30 mouse cellular contexts compared by ENCODE assay signal in genomic region chr1:34244678-34245077, GRCm38 (mm10).
DNase-seq lines count a peak whose midpoint lies in the region; ATAC-seq and TF ChIP-seq lines count a peak whose summit lies in the region.
"Had no signal": no experiment of that assay in that cellular context is flagged by ENCODE, and none has a peak within 500 bp of the region (broad histone marks: within the 10 kb centered on the region; RNA-seq: fewer than 3 reads in every experiment).

No protein-coding gene starts in this region.

- peaks cover 12% of the 10 kb centered on the region; the same call in 1 of the 2 replicates for H3K4me1 ChIP-seq in heart, embryonic 12.5 days (replicated peaks)
- H3K4me1 ChIP-seq in heart, embryonic 15.5 days (replicated peaks): peaks cover 19% of the 10 kb centered on the region
- H3K4me1 ChIP-seq: hindbrain, embryonic 13.5 days; limb, embryonic 10.5 days; limb, embryonic 15.5 days; liver, embryonic 13.5 days; megakaryocyte, embryonic 14.5 days; midbrain, embryonic 12.5 days; neural tube, embryonic 12.5 days had no signal

- no peak for DNase-seq in gastrocnemius, adult 2 months
- no peak for DNase-seq in gastrocnemius, postnatal 14 days
- no peak for DNase-seq in heart, postnatal 36 days
- DNase-seq in kidney, adult 9 months: peak; percentile 19
- DNase-seq in kidney, postnatal 4 days: no peak
- DNase-seq in adrenal gland, postnatal 36 days: no peak
- DNase-seq: adrenal gland, postnatal 14 days; cerebellum, adult 18-20 months; cerebellum, postnatal 14 days; layer of hippocampus, adult 9-11 months; liver, embryonic 13.5 days; lung, adult 18-20 months; lung, postnatal 4 days; right cerebral cortex, adult 18-20 months; spleen, adult 18-20 months; thymus, postnatal 25 days had no signal

- intact Hi-C loops in gastrocnemius, adult 2 months (cut with DNase I): no loop called here
- intact Hi-C loops in gastrocnemius, postnatal 14 days (cut with DNase I; ENCODE audit: low total_unique reads): no loop called here
- intact Hi-C loops in heart, postnatal 36 days (cut with DNase I): no loop called here

- H3K9ac ChIP-seq in heart, embryonic 12.5 days: no peak overlapping the region
- H3K9ac ChIP-seq in heart, embryonic 15.5 days: no peak overlapping the region
- H3K9ac ChIP-seq: hindbrain, embryonic 13.5 days; limb, embryonic 15.5 days; liver, embryonic 13.5 days; midbrain, embryonic 12.5 days; neural tube, embryonic 12.5 days had no signal

- 66% methylated on average over 10 of the region's 10 CpGs for WGBS in heart, embryonic 12.5 days
- 58% methylated on average over 10 of the region's 10 CpGs for WGBS in heart, embryonic 15.5 days

- no peak for ATAC-seq in heart, embryonic 12.5 days (ENCODE audit: insufficient number of reproducible peaks, low FRiP score)
- no peak for ATAC-seq in heart, embryonic 15.5 days (replicated peaks; ENCODE audit: insufficient number of reproducible peaks, insufficient read depth, low FRiP score, low read depth)
- ATAC-seq: forebrain, embryonic 16.5 days; intestine, embryonic 16.5 days; lung, postnatal 0 days had no signal

- H3K4me2 ChIP-seq in heart, embryonic 12.5 days: no peak overlapping the region
- no peak overlapping the region for H3K4me2 ChIP-seq in heart, embryonic 15.5 days
- H3K4me2 ChIP-seq: hindbrain, embryonic 13.5 days; limb, embryonic 15.5 days; liver, embryonic 13.5 days; midbrain, embryonic 12.5 days; neural tube, embryonic 12.5 days had no signal

- H3K36me3 ChIP-seq in heart, embryonic 12.5 days: peaks cover 61% of the 10 kb centered on the region
- H3K36me3 ChIP-seq in heart, embryonic 15.5 days: peaks cover 31% of the 10 kb centered on the region; the same call in 1 of the 2 replicates
- H3K36me3 ChIP-seq: limb, embryonic 10.5 days had no signal

- H3K27me3 ChIP-seq in heart, embryonic 12.5 days (replicated peaks): no peaks in the 10 kb centered on the region
- no peaks in the 10 kb centered on the region for H3K27me3 ChIP-seq in heart, embryonic 15.5 days
- H3K27me3 ChIP-seq: CH12.LX; hindbrain, embryonic 13.5 days; limb, embryonic 15.5 days; liver, embryonic 13.5 days; megakaryocyte, embryonic 14.5 days; midbrain, embryonic 12.5 days; neural tube, embryonic 12.5 days had no signal

- H3K27ac ChIP-seq in gastrocnemius, adult 2 months: peak overlapping the region; percentile 84
- H3K27ac ChIP-seq in heart, embryonic 12.5 days (ENCODE audit: poor library complexity, severe bottlenecking): 0 out of 2 replicates have a peak overlapping the region, but pooled peaks have one; percentile 33
- H3K27ac ChIP-seq in heart, embryonic 15.5 days: peak overlapping the region; percentile 61
- H3K27ac ChIP-seq: hindbrain, embryonic 13.5 days; limb, embryonic 10.5 days; limb, embryonic 15.5 days; liver, embryonic 13.5 days; midbrain, embryonic 12.5 days; neural tube, embryonic 12.5 days had no signal

- no peak for TF ChIP-seq CTCF in gastrocnemius, adult 2 months (IDR thresholded peaks at IDR 0.05)

- no peak overlapping the region for H3K4me3 ChIP-seq in gastrocnemius, adult 2 months
- H3K4me3 ChIP-seq in heart, embryonic 12.5 days: no peak overlapping the region
- H3K4me3 ChIP-seq in heart, embryonic 15.5 days: no peak overlapping the region
- H3K4me3 ChIP-seq: erythroblast, embryonic 14.5 days; hindbrain, embryonic 13.5 days; limb, embryonic 10.5 days; limb, embryonic 15.5 days; liver, embryonic 13.5 days; megakaryocyte, embryonic 14.5 days; midbrain, embryonic 12.5 days; myocyte; neural tube, embryonic 12.5 days had no signal

- no peaks in the 10 kb centered on the region for H3K9me3 ChIP-seq in heart, embryonic 12.5 days (replicated peaks)
- H3K9me3 ChIP-seq in heart, embryonic 15.5 days (replicated peaks): no peaks in the 10 kb centered on the region
- H3K9me3 ChIP-seq: hindbrain, embryonic 13.5 days; limb, embryonic 10.5 days; limb, embryonic 15.5 days; liver, embryonic 13.5 days; megakaryocyte, embryonic 14.5 days; midbrain, embryonic 12.5 days; neural tube, embryonic 12.5 days had no signal

Comparison
In these comparisons a context has a peak if more than half of its experiments do, and no peak if none do; other contexts are left out.
1. H3K27ac ChIP-seq: peak in every context shown above with its lines; median percentile 84 in gastrocnemius, adult 2 months; 61 in heart, embryonic 15.5 days; 33 in heart, embryonic 12.5 days.